In the genomic region with DNA sequence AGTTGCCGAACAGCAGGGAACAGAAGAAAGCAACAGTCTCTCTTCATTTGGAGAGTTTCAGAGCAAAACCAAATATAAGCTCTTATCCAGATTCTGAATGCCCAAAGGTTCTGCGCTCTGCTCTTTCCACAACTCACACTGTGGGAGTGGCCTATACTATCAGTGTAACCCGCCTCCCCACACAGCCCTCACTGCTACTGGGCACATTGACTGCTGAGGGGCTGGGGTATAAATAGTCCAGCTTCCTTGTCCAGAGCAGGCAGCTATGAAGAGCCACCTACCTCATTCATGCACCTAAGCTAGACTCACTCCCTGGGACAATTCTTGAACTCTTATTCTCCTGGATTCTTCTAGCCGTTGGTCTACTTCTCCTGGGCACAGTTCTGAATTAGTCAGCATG, we compare ENCODE assay signal across 15 mouse cellular contexts.
"Had no signal": no experiment of that assay in that cellular context is flagged by ENCODE, and none has a peak within 500 bp of the region (broad histone marks: within the 10 kb centered on the region; RNA-seq: fewer than 3 reads in every experiment).

No protein-coding gene starts in this region.

- H3K4me1 ChIP-seq: stomach, embryonic 15.5 days had no signal

- H3K27me3 ChIP-seq: neural tube, embryonic 15.5 days; stomach, embryonic 15.5 days had no signal

- H3K27ac ChIP-seq: neural tube, embryonic 15.5 days; stomach, embryonic 15.5 days; stomach, postnatal 0 days had no signal

- H3K36me3 ChIP-seq: neural tube, embryonic 15.5 days; stomach, embryonic 15.5 days had no signal

- H3K9ac ChIP-seq: neural tube, embryonic 15.5 days; stomach, embryonic 15.5 days had no signal

- H3K4me3 ChIP-seq: neural tube, embryonic 15.5 days; stomach, embryonic 15.5 days had no signal

- H3K4me2 ChIP-seq: neural tube, embryonic 15.5 days; stomach, embryonic 15.5 days had no signal

- DNase-seq: retina, postnatal 1 day; right cerebral cortex, adult 18-20 months; right cerebral cortex, postnatal 14 days; right cerebral cortex, postnatal 25 days; right cerebral cortex, postnatal 4 days; spleen, adult 18-20 months; thymus, adult 18-20 months; thymus, adult 2 months; thymus, postnatal 14 days; thymus, postnatal 25 days; thymus, postnatal 36 days; thymus, postnatal 4 days had no signal

- H3K9me3 ChIP-seq: neural tube, embryonic 15.5 days; stomach, embryonic 15.5 days had no signal
